Mouse (Mus musculus) thymus, postnatal 0 days (tissue): Measurements from ENCODE around the gene Shcbp1l. TPM values are rescaled to one million over a fixed set of nuclear protein-coding genes. Genes with fewer than 3 reads are reported as not detected.
"Not testable (repeated sequence)": the region's sequence is repeated elsewhere in the genome, so short reads cannot be mapped to it uniquely, and the experiment has no call there.

ENCODE experiments used
- DNase-seq: peaks from one replicate; pipeline ENCODE4 v3.0.0-alpha.2; 2015; ENCODE audit warnings: low spot score
- polyA plus RNA-seq: library from polyadenylated mRNA; unstranded; fragments of >200 nt; fragmentation: Nextera tagmentation; extraction: Ambion mirVana; gene quantifications from 2 replicates; pipeline ENCODE4 v1.2.1, GENCODE M21; 2015

The Shcbp1l gene
- polyA plus RNA-seq, 1 experiment from 2014 or later = 0.61 TPM

DNA sequence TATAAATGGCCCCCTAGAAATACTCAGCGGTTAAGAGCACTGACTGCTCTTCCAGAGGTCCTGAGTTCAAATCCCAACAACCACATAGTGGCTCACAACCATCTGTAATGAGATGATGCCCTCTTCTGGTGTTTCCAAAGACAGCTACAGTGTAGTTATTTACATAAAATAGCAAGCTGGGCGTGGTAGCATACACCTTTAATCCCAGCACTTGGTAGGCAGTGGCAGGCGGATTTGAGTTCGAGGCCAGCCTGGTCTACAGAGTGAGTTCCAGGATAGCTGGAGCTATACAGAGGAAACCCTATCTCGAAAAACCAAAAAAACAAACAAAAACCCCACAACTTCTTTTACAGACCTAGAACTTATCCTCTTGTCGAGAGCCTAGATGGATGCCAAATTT lies 61.2 kb downstream of the Shcbp1l start:
- DNase-seq = not testable (repeated sequence)

DNA sequence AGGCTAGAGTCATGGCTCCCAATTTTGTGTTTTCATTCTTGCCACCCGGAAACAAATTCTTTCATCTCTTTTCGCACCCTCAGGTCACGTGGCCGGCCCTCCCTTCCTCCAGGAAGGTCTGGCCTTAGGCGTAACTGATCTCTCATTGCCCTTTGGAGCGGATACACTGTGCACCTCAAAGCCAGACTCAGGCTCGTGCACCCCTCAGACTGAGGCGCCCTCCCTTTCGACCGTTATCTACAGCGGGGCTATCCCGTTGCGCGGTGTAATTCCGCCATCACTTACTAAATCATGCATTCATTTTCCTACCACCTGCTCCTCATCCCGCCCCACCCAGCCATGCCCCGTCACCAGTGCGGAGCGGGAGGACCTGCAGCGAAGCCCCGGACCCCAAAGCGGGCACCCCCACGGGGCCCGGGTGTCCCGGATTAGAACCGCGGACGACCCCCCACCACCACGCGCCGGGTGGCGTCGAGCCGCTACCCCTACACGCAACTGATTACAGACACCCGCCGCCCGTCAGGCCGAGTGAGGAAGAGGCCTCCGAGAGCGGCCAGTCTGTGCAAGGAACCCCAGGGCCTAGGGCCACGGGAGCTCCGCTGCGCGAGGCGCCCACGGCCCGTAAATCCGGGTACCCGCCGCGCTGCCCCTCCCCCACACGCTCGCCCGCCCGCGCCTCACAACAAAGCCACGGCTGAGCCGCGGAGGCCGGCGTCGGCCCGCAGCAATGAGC lies 62.0 kb downstream of the Shcbp1l start:
- DNase-seq = peak; percentile 72

DNA sequence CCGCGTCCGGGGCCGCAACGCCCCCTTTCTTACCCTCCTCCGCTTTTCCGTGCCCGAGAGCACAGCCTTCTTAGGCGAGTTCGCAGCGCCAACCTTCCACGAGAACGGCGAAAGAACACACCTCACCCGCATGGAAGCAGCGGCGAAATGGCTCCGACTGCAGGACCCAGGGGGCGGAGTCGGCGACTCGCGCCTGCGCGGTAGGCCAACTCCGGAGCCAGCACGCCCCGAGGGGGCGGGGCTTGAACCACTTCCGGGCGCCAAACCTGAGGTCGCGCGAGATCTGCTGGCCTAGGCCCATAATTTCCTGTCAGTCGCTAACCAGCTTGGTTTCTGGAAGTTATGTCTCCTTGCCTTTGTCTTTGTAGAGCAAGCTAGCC lies 62.5 kb downstream of the Shcbp1l start, which contains the start of gene Dhx9:
Gene Dhx9, minus strand, starts transcription at position 161 of the 380 bp plus-strand sequence.
- peak; percentile 98 for DNase-seq

DNA sequence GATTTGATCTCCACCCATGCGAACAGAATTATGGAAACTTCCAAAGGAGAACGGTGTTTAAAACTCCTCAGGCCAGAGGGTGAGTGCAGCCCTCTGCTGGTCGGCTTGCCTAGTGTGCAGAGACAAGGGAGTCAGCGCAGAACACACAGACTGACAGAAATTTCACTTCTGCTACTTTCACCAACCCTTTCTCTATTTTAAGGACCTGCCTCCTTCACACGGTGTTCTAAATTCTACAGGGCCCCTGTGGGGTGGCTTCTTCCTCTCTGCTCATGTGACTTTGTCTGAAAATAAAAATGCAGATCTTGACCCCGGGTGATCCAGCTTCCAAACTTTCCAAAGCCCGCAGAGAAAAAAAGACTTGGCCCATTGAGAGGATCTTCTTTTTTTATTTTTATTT lies 64.2 kb downstream of the Shcbp1l start:
- DNase-seq = peak; percentile 60

DNA sequence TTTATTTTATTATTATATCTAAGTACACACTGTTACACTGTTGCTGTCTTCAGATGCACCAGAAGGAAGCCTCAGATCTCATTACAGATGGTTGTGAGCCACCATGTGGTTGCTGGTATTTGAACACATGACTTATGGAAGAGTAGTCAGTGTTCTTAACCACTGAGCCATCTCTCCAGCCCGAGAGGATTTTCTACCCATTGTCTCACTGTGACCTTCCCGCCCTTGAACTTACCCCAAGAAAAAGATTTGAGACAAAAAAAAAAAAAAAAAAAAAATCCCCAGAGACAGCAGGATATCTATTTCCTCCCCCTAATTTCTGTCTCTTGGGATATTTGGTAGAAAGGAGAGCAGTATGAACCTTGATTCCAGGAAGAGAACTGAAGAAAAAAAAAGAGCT lies 64.6 kb downstream of the Shcbp1l start:
- DNase-seq = no peak

DNA sequence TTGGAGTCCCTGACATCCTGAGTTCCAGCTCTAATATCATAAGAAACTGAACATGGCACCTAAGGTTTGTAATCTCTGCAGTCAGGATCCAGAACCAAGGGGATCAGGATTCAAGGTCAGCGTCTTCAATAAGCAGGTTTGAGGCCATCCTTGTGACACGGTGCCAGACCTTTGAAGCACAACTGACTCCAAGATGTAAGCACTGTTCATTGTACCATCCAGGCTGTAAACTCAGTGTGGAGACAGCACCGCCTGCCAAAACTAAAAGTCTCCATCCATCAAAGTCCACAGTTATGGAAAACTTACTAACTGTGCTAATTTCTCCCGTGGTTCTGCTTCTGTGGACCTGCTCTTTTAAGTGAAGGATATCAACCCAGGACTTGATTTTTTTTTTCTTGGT lies 65.0 kb downstream of the Shcbp1l start:
- no peak for DNase-seq

DNA sequence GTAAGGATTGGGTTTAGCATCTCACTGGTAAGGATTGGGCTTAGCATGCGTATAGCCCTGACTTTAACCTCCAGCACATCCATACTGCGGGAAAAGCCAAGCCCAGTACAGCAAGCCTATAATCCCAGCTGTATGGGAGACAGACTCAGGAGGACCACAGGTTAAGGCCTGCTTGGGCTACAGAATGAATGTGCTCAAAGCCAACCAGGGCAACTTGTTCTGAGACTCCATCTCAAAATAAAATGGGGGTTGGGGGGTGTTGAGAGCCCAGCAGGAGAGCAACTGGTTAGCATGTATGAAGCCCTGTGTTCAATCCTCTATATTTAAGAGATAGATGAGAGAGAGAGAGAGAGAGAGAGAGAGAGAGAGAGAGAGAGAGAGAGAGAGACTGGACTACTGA lies 66.4 kb downstream of the Shcbp1l start:
- no peak for DNase-seq

DNA sequence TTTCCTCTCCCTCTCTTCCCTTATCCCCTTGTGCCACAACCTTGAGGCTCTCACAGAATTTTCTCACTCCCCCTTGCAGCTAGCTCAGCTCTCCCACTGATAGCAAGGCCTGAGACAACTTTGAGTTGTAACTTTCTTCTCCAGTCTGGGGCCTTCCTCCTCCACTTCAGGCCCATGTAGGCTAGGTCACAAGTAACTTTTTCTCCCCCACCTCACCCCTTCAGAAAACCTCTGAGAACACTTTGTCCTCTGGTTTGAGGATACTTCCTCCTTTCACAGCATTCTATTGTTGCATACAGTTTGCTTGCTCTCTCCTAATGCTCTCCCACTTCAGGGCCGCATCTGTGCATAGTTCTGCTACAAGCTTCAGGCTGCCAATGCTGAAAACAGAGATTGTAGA lies 66.9 kb downstream of the Shcbp1l start:
- DNase-seq = no peak

DNA sequence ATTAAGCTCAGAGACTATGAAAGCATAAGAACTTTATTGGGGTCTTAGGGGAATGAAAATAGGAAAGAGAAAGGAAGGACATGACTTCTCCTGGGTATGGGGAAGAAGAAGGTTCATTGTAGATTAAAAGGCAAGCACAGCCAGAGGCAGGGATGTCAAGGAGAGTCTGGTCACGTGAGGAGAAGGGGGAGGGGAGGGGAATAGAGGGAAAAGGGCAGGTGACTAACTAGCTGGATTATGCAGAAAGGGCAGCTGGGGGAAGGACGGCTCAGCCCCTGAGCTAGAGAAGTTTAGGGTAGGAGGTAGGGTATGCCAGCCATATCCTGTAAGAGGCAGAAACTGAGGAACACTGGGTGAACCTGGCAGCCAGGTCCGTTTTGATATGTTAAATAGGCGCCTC lies 68.4 kb downstream of the Shcbp1l start:
- DNase-seq = no peak

DNA sequence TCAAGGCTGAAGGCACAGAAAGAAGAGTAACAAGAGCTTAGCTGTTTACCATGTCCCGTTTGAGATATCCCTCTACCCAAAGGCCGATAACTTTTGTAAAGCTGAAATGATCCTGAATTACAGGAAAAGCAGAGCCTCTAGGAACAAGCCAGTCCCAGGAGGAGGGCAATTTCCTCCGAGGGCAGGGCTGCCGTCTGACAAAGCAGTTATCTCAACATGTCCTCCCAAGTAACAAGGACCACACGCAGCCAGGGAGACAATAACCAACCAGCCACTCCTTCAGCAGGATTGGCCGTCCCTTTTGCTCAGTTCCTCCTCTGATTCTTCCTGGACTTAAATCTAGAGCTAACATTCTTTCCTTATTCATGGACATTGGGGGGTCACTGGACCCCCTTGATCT lies 69.0 kb downstream of the Shcbp1l start:
- no peak for DNase-seq

DNA sequence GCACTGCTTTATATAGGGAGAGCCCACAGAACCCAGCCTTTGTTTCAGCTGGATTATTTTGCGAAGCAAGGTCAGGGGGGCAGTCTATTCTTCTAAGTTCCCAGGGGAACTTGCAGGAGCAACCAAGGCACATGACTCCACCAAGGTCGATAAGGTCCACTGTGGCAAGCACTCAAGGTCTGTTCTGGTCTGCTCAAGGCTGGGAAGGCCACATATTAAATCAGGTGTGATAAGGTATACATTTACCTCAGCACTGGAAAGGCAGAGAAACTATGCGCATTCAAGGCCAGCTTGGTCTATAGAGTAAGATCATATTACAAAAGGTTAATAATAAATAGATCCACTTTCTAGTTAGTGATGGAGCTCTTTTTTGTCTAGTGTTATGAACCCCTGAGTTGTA lies 71.1 kb downstream of the Shcbp1l start:
- DNase-seq = no peak

DNA sequence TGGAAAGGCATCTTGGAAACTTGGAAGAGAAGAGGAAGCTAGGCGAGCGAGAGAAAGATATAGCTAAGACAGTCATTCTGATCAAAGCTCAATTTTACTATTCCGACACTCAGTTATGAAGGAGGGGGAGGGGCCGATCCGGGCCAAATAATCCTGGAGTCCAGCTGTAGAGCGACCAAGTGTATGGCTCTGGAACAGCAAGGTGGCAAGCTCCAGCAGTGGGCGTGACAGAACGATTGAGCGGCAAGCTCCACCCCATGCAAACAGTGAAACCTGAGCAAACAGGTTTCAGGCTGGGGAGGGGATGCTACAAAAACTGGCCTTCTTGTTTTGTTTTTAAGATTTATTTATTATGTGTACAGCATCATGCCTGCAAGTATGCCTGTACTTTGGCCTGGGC lies 75.1 kb downstream of the Shcbp1l start:
- DNase-seq = no peak

DNA sequence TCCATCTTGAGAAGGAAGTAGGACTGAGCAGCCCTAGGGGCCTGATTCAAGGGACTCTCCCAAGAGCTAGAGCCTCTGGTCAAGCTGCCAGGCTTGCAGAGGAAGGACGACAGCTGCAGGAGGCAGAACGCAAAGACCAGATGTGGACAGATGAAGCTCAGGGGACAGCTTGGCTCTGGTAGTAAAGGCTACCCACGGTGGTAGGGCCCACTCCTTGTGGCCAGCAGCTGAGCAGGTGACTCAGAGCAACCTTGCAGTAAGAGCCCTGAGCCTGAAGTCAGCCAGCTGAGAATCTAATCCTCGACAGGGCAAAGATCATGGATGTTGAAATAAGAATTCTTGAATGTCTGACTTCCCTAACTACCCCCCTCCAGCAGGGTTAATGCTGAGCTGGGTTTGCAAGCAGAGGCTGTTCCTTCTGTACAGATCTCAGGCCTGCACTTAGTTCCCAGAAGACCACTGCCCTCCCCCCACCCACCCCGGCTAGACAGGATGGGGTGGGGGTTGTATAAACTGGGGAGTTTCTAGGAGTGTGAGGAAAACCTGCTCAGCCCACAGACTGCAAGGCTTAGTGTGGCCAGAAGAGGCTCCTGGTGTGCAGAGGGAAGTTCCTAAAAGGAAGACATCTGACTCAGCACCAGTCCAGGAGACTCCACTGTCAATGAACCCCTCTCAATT lies 76.8 kb downstream of the Shcbp1l start:
- no peak for DNase-seq

Other genes with a start within 250 kb of the Shcbp1l start
- gene Lamc2, start 238.7 kb upstream of the Shcbp1l start, polyA plus RNA-seq = 12.2 and 14.7 TPM in 2 replicates
- gene Lamc1, start 92.4 kb upstream of the Shcbp1l start, polyA plus RNA-seq = 14.4 and 14.5 TPM in 2 replicates
- gene Dhx9, start 62.5 kb downstream of the Shcbp1l start, polyA plus RNA-seq = 33.4 and 41.3 TPM in 2 replicates
- 22.0 and 23.9 TPM in 2 replicates for gene Npl, start 124.9 kb downstream of the Shcbp1l start, polyA plus RNA-seq
- 0.14 and 0.35 TPM in 2 replicates for gene Rgs8, start 227.9 kb downstream of the Shcbp1l start, polyA plus RNA-seq